Mouse (Mus musculus) erythroblast, embryonic 14.5 days (primary cell): ENCODE data around the gene Fam184b. TPM values are rescaled to one million over a fixed set of nuclear protein-coding genes. Genes with fewer than 3 reads are reported as not detected.

Source experiments
- H3K27me3 ChIP-seq: 2 replicates; pipeline ENCODE4 v1.6.1; 2012; ENCODE audit warnings: inconsistent platforms; ENCODE audit not compliant: control insufficient read depth
- H3K36me3 ChIP-seq: 2 replicates; pipeline ENCODE4 v1.6.1; 2012; ENCODE audit warnings: mild to moderate bottlenecking, inconsistent platforms; ENCODE audit not compliant: control insufficient read depth
- H3K4me1 ChIP-seq: 2 replicates; pipeline ENCODE4 v1.6.1; 2012; ENCODE audit warnings: inconsistent platforms; ENCODE audit not compliant: control insufficient read depth
- H3K4me3 ChIP-seq: replicated peaks from 2 replicates; pipeline ENCODE3; 2012; ENCODE audit warnings: moderate library complexity, mild to moderate bottlenecking, inconsistent platforms
- H3K9me3 ChIP-seq: 2 replicates; pipeline ENCODE4 v1.6.1; 2012; ENCODE audit warnings: low read length, inconsistent platforms, mixed read lengths; ENCODE audit not compliant: control insufficient read depth
- GATA1 ChIP-seq: IDR thresholded peaks from 2 replicates; pipeline ENCODE4 v1.6.1; 2012; ENCODE audit warnings: low read length, inconsistent platforms, mixed read lengths
- TAL1 ChIP-seq: IDR thresholded peaks from 3 replicates; pipeline ENCODE4 v1.6.1; 2012; ENCODE audit warnings: low read length, inconsistent platforms, mixed read lengths
- polyA plus RNA-seq: library from polyadenylated mRNA; stranded (reverse); fragments of >175 nt; gene quantifications from 2 replicates; pipeline ENCODE4 v1.2.3, GENCODE M21; 2012

The Fam184b gene
- polyA plus RNA-seq, 1 experiment = not detected

DNA sequence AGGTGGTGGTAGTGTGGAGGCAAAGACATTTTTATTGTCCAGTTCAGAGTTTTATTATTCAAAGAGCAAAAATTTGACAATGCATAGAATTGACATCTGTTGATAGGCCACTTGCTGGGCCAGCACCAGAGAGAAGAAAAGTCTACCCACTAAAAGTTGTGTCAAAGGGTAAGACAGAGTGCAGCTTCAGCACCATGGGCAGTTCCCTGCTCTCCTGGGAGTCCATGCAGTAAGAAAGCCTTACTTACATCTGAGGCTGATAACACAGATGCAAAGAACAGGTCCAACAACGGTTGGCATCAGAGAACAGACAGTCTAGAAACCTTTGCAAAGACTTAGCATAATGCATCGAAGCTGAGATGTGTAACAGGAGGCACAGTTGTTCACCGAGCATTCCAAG lies 109.7 kb downstream of the Fam184b start:
- H3K36me3 ChIP-seq = peaks cover 54% of the 10 kb centered on the region

GRCm38 (mm10) chr5:45526338-45526737 lies 113.1 kb downstream of the Fam184b start:
- Histone ChIP-seq H3K9me3 (no peaks in the 10 kb centered on the region), H3K36me3 (peaks cover 78% of the 10 kb centered on the region), H3K4me1 (peaks cover 10% of the 10 kb centered on the region), H3K4me3 (no peak overlapping the region), H3K27me3 (no peaks in the 10 kb centered on the region)
- TF ChIP-seq TAL1 (no peak), GATA1 (no peak)

More for the DNA sequence above, 109.7 kb downstream of the Fam184b start:
- H3K4me1 ChIP-seq = peaks cover 4% of the 10 kb centered on the region
- no peaks in the 10 kb centered on the region for H3K9me3 ChIP-seq
- TF ChIP-seq TAL1 = no peak
- no peak for TF ChIP-seq GATA1
- no peak overlapping the region for H3K4me3 ChIP-seq
- H3K27me3 ChIP-seq = no peaks in the 10 kb centered on the region

DNA sequence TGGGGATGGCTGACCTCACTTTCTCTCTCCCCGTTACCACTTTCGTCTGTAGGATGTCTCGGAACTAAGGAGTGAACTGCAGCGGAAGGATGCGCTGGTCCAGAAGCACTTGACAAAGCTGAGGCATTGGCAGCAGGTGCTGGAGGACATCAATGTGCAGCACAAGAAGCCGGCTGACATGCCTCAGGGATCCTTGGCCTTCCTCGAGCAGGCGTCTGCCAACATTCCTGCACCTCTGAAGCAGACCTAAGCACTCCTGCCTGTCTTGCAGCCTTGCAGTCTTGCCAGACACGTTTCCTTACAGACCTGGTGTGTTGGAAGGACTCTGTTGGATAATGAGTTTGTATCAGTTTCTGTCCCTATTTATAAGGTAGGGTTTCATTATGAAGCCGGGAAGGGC lies 114.3 kb downstream of the Fam184b start:
- no peak overlapping the region for H3K4me3 ChIP-seq
- H3K4me1 ChIP-seq = peaks cover 18% of the 10 kb centered on the region
- H3K9me3 ChIP-seq = no peaks in the 10 kb centered on the region
- H3K27me3 ChIP-seq = no peaks in the 10 kb centered on the region
- TF ChIP-seq GATA1 = no peak
- H3K36me3 ChIP-seq = peaks cover 74% of the 10 kb centered on the region

DNA sequence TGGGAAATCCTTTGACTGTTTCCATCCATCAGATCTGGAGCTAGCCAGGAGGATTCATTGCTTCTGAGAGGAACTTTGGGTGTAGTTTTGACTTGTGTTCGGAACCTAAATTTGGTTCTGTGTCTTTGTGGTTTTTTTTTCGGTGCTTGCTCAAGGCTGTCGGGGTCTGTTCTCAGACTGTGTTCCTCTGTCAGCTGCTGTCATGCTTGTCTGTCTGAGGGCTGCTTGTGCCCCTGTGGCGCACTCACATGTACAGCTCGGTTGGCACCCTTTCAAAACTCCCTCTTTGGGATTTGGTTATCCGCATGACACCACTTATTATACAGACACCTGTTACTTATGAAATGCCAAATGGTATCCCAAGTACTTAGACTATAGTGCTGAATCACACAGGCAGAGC lies 117.8 kb downstream of the Fam184b start:
- Histone ChIP-seq H3K36me3 (peaks cover 43% of the 10 kb centered on the region), H3K4me3 (peak overlapping the region; percentile 88), H3K4me1 (peaks cover 26% of the 10 kb centered on the region), H3K9me3 (no peaks in the 10 kb centered on the region), H3K27me3 (no peaks in the 10 kb centered on the region)
- TF ChIP-seq GATA1 (no peak), TAL1 (no peak)

DNA sequence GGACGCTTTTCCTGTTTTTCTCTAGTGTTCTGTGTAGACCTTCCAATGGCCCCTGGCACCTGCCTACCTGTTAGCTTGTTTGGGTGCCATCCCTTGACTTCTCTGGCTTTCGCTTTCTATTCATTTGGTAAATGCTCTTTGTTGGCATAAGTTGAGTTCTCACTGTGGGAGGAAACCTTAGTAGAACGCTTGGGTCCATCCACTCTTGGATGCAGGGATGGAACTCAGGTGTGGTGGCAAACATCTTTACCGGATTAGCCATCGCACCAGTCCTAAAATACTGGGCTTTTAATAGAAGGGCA lies 118.7 kb downstream of the Fam184b start:
- TF ChIP-seq GATA1 (no peak), TAL1 (no peak)
- H3K4me1 ChIP-seq = peaks cover 26% of the 10 kb centered on the region
- peaks cover 34% of the 10 kb centered on the region for H3K36me3 ChIP-seq
- H3K27me3 ChIP-seq = no peaks in the 10 kb centered on the region
- H3K9me3 ChIP-seq = no peaks in the 10 kb centered on the region
- peak overlapping the region; percentile 88 for H3K4me3 ChIP-seq

- peak within 1 kb of the TSS; percentile 88 for H3K4me3 ChIP-seq
- H3K9me3 ChIP-seq = no peaks in the 10 kb centered on the region
- no peak for TF ChIP-seq GATA1
- peaks cover 29% of the 10 kb centered on the region for H3K36me3 ChIP-seq
- H3K27me3 ChIP-seq = no peaks in the 10 kb centered on the region
- peaks cover 26% of the 10 kb centered on the region for H3K4me1 ChIP-seq
Observed at GRCm38 (mm10) chr5:45519960-45520808, 119.2 kb downstream of the Fam184b start, which contains the start of gene Med28. Gene Med28 (plus strand): TSS chr5:45520229.

DNA sequence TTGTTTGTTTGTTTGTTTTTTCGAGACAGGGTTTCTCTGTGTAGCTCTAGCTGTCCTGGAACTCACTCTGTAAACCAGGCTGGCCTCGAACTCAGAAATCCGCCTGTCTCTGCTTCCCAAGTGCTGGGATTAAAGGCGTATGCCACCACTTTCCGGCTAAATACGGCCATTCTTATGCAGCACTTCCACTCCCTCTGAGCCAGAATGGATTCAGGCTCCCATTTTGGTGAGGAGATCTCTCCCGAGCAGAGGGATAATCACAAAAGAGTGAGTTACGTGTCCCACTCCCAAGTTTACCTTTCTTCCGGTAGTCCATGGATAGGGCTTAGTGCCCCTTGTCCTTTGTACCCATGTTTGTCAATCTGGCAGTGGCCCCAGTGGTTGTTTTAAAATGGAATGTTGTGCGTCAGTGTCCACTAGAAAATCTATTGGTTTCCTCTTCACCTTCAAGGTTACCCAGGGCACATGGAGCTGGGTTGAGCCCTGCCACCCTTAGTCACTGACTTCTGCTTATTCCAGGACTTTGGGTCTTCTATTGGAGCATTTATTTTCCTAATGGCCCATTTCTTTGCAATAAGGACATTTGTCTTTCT lies 124.2 kb downstream of the Fam184b start:
- H3K36me3 ChIP-seq = peaks cover 12% of the 10 kb centered on the region
- H3K9me3 ChIP-seq = no peaks in the 10 kb centered on the region
- no peaks in the 10 kb centered on the region for H3K27me3 ChIP-seq
- TF ChIP-seq TAL1 = no peak
- peaks cover 8% of the 10 kb centered on the region for H3K4me1 ChIP-seq
- no peak overlapping the region for H3K4me3 ChIP-seq

DNA sequence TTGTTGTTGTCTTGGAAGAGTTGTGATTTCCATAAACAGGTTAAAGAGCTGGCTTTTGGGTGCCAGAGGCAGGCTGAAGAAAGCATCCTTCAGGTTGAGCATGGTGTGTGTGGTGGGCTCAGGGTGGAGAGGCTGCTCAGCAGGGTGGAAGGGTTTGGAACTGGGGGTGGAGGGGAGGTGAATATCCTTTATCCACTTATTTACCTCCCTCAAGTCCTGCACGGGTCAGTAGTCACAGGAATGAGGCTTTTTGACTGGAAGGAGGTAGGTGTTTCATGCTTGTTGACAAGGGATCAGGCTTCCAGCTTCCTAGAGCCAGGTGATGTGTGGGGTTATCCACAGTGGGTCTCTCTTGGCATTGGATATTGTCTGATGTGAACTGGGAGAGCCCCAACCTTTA lies 124.8 kb downstream of the Fam184b start:
- Histone ChIP-seq H3K4me1 (peaks cover 4% of the 10 kb centered on the region), H3K9me3 (no peaks in the 10 kb centered on the region), H3K36me3 (peaks cover 19% of the 10 kb centered on the region), H3K4me3 (no peak overlapping the region), H3K27me3 (no peaks in the 10 kb centered on the region)
- TF ChIP-seq TAL1 (no peak), GATA1 (no peak)

GRCm38 (mm10) chr5:45513511-45513910 lies 125.9 kb downstream of the Fam184b start:
- Histone ChIP-seq H3K4me1 (no peaks in the 10 kb centered on the region), H3K36me3 (peaks cover 24% of the 10 kb centered on the region), H3K4me3 (no peak overlapping the region), H3K27me3 (no peaks in the 10 kb centered on the region), H3K9me3 (no peaks in the 10 kb centered on the region)
- no peak for TF ChIP-seq GATA1
- TF ChIP-seq TAL1 = no peak
